Mouse (Mus musculus) lung, postnatal 0 days (tissue): Measurements from ENCODE around the gene Rhobtb3.

ENCODE experiments used
- CTCF ChIP-seq: IDR thresholded peaks from 2 replicates; pipeline ENCODE4 v1.5.1; 2016; ENCODE audit warnings: antibody characterized with exemption, mild to moderate bottlenecking
- EP300 ChIP-seq: IDR thresholded peaks from 2 replicates; pipeline ENCODE4 v1.6.1; 2016; ENCODE audit warnings: antibody characterized with exemption, mild to moderate bottlenecking, control low read depth

DNA sequence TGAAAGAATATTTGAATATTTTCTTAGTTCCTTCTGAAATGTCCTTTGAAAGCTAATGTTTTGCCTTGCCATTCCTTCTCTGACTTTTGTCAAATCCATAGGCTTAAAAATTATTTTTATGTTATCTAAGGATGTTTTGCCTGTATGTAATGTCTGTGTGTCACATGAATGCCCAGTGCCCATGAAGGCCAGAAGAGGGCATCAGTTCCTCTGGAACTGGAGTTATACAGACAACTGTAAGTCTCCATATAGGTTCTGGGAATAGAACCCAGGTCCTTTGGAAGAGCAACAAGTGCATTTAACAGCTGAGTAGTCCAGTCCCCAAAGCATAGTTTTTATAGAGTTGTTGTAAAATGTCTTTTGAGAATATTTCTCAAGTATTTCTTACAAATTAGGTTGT is 38.2 kb upstream of the Rhobtb3 start:
- TF ChIP-seq EP300 = no peak
- peak; percentile 52 for TF ChIP-seq CTCF
